ENCODE assay signal across 14 mouse cellular contexts in genomic region chr1:153071995-153072394, GRCm38 (mm10).
A peak's percentile ranks its signal among the peaks of the same experiment; 100 is the strongest.
DNase-seq lines count a peak whose midpoint lies in the region; ATAC-seq and TF ChIP-seq lines count a peak whose summit lies in the region.
"Had no signal": no experiment of that assay in that cellular context is flagged by ENCODE, and none has a peak within 500 bp of the region (broad histone marks: within the 10 kb centered on the region; RNA-seq: fewer than 3 reads in every experiment).

No protein-coding gene starts in this region.

- H3K4me3 ChIP-seq in heart, embryonic 13.5 days: peak overlapping the region; percentile 31
- H3K4me3 ChIP-seq in liver, embryonic 12.5 days: no peak overlapping the region
- no peak overlapping the region for H3K4me3 ChIP-seq in liver, postnatal 0 days (ENCODE audit: low read depth, low read length)
- peak overlapping the region; percentile 15; the same call in 1 of the 2 replicates for H3K4me3 ChIP-seq in embryonic facial prominence, embryonic 12.5 days
- H3K4me3 ChIP-seq in limb, embryonic 13.5 days: peak overlapping the region; percentile 29
- H3K4me3 ChIP-seq: forebrain, embryonic 12.5 days; myocyte had no signal

- no peak for TF ChIP-seq EP300 in liver, postnatal 0 days (IDR thresholded peaks at IDR 0.05; ENCODE audit: low read depth)

- no peak for ATAC-seq in heart, embryonic 13.5 days (ENCODE audit: extremely low read depth, insufficient number of reproducible peaks, low FRiP score, low TSS enrichment)
- ATAC-seq in liver, embryonic 12.5 days: no peak
- no peak for ATAC-seq in liver, postnatal 0 days
- ATAC-seq in embryonic facial prominence, embryonic 12.5 days (ENCODE audit: insufficient number of reproducible peaks, insufficient read depth, low FRiP score, low TSS enrichment): no peak
- no peak for ATAC-seq in limb, embryonic 13.5 days (ENCODE audit: low FRiP score, low read depth)
- ATAC-seq in activated CD4-positive, CD25-positive, alpha-beta regulatory T cell, adult 4 months: no peak

- no peaks in the 10 kb centered on the region for H3K36me3 ChIP-seq in heart, embryonic 13.5 days
- H3K36me3 ChIP-seq in liver, embryonic 12.5 days: no peaks in the 10 kb centered on the region
- H3K36me3 ChIP-seq in liver, postnatal 0 days (replicated peaks; ENCODE audit: insufficient read depth, low read length): no peaks in the 10 kb centered on the region
- no peaks in the 10 kb centered on the region for H3K36me3 ChIP-seq in embryonic facial prominence, embryonic 12.5 days
- no peaks in the 10 kb centered on the region for H3K36me3 ChIP-seq in limb, embryonic 13.5 days
- H3K36me3 ChIP-seq: forebrain, embryonic 12.5 days had no signal

- intact Hi-C loops in heart, postnatal 14 days (cut with DNase I): no loop called here

- 29% methylated on average over 12 of the region's 12 CpGs for WGBS in heart, embryonic 13.5 days
- WGBS in liver, embryonic 12.5 days (ENCODE audit: insufficient replicate concordance): 28% methylated on average over 12 of the region's 12 CpGs
- WGBS in liver, postnatal 0 days (ENCODE audit: insufficient replicate concordance): 42% methylated on average over 12 of the region's 12 CpGs
- WGBS in embryonic facial prominence, embryonic 12.5 days: 32% methylated on average over 12 of the region's 12 CpGs
- 37% methylated on average over 12 of the region's 12 CpGs for WGBS in limb, embryonic 13.5 days

- 0 out of 2 replicates have a peak overlapping the region, but pooled peaks have one; percentile 51 for H3K9ac ChIP-seq in heart, embryonic 13.5 days
- no peak overlapping the region for H3K9ac ChIP-seq in liver, embryonic 12.5 days
- H3K9ac ChIP-seq in liver, postnatal 0 days (replicated peaks): no peak overlapping the region
- H3K9ac ChIP-seq in embryonic facial prominence, embryonic 12.5 days: no peak overlapping the region
- no peak overlapping the region for H3K9ac ChIP-seq in limb, embryonic 13.5 days
- H3K9ac ChIP-seq: forebrain, embryonic 12.5 days had no signal

- no peak overlapping the region for H3K27ac ChIP-seq in heart, embryonic 13.5 days (replicated peaks)
- no peak overlapping the region for H3K27ac ChIP-seq in liver, embryonic 12.5 days
- H3K27ac ChIP-seq in liver, postnatal 0 days (ENCODE audit: low read depth): no peak overlapping the region
- H3K27ac ChIP-seq in embryonic facial prominence, embryonic 12.5 days: no peak overlapping the region
- no peak overlapping the region for H3K27ac ChIP-seq in limb, embryonic 13.5 days
- H3K27ac ChIP-seq: forebrain, embryonic 12.5 days had no signal

- H3K4me2 ChIP-seq in heart, embryonic 13.5 days: peak overlapping the region; percentile 63
- peak overlapping the region; percentile 20; the same call in 1 of the 2 replicates for H3K4me2 ChIP-seq in liver, embryonic 12.5 days
- no peak overlapping the region for H3K4me2 ChIP-seq in liver, postnatal 0 days (ENCODE audit: low read depth, low read length)
- peak overlapping the region; percentile 31 for H3K4me2 ChIP-seq in embryonic facial prominence, embryonic 12.5 days (replicated peaks)
- H3K4me2 ChIP-seq in limb, embryonic 13.5 days (replicated peaks): peak overlapping the region; percentile 56
- H3K4me2 ChIP-seq: forebrain, embryonic 12.5 days had no signal

- H3K4me1 ChIP-seq in heart, embryonic 13.5 days: peaks cover 10% of the 10 kb centered on the region; the same call in 1 of the 2 replicates
- H3K4me1 ChIP-seq in liver, embryonic 12.5 days: no peaks in the 10 kb centered on the region
- no peaks in the 10 kb centered on the region for H3K4me1 ChIP-seq in liver, postnatal 0 days (ENCODE audit: insufficient read depth)
- H3K4me1 ChIP-seq in embryonic facial prominence, embryonic 12.5 days: peaks cover 10% of the 10 kb centered on the region; the same call in 1 of the 2 replicates
- H3K4me1 ChIP-seq in limb, embryonic 13.5 days: peaks cover 19% of the 10 kb centered on the region

- H3K27me3 ChIP-seq in heart, embryonic 13.5 days (replicated peaks): peaks cover 48% of the 10 kb centered on the region
- peaks cover 75% of the 10 kb centered on the region for H3K27me3 ChIP-seq in liver, embryonic 12.5 days (replicated peaks)
- H3K27me3 ChIP-seq in liver, postnatal 0 days (ENCODE audit: insufficient read depth, low read length): peaks cover 21% of the 10 kb centered on the region
- peaks cover 31% of the 10 kb centered on the region for H3K27me3 ChIP-seq in embryonic facial prominence, embryonic 12.5 days
- H3K27me3 ChIP-seq in limb, embryonic 13.5 days: peaks cover 32% of the 10 kb centered on the region

- no peak for DNase-seq in heart, postnatal 14 days
- no peak for DNase-seq in liver, postnatal 0 days
- DNase-seq in spleen, postnatal 14 days (ENCODE audit: low spot score in 2 of 2): no peak
- DNase-seq: adrenal gland, postnatal 10 days; gastrocnemius, postnatal 14 days; layer of hippocampus, adult 9-11 months; thymus, adult 18-20 months had no signal

- no peak for TF ChIP-seq CTCF in liver, postnatal 0 days (IDR thresholded peaks at IDR 0.05; ENCODE audit: low read depth)

- H3K9me3 ChIP-seq in heart, embryonic 13.5 days: no peaks in the 10 kb centered on the region
- H3K9me3 ChIP-seq in liver, embryonic 12.5 days (replicated peaks): no peaks in the 10 kb centered on the region
- H3K9me3 ChIP-seq in liver, postnatal 0 days (ENCODE audit: low read length): no peaks in the 10 kb centered on the region
- no peaks in the 10 kb centered on the region for H3K9me3 ChIP-seq in embryonic facial prominence, embryonic 12.5 days
- no peaks in the 10 kb centered on the region for H3K9me3 ChIP-seq in limb, embryonic 13.5 days
- H3K9me3 ChIP-seq: forebrain, embryonic 12.5 days had no signal

Comparison
In these comparisons a context has a peak if more than half of its experiments do, and no peak if none do; other contexts are left out.
1. H3K4me3 ChIP-seq: peak in heart, embryonic 13.5 days (single experiment), embryonic facial prominence, embryonic 12.5 days (single experiment) and limb, embryonic 13.5 days (single experiment); none in liver, embryonic 12.5 days (single experiment) and liver, postnatal 0 days (single experiment).